Mouse (Mus musculus) lung, postnatal 0 days (tissue): ENCODE results near the gene Rps6kb1. TPM values are rescaled to one million over a fixed set of nuclear protein-coding genes. Genes with fewer than 3 reads are reported as not detected.
A peak's percentile ranks its signal among the peaks of the same experiment; 100 is the strongest.

ENCODE experiments used
- ATAC-seq: fragments of 200-750 bp; cut with Nextera tagmentation; 2 replicates; pipeline ENCODE4 v1.8.0; 2017; ENCODE audit warnings: moderate library complexity
- DNase-seq: peaks from one replicate; pipeline ENCODE4 v3.0.0-alpha.2; 2016; ENCODE audit warnings: low spot score
- H3K27ac ChIP-seq: fragments of 300-500 bp; sonication (generic); 2 replicates; pipeline ENCODE4 v1.5.1; 2014; ENCODE audit warnings: antibody characterized with exemption, mild to moderate bottlenecking, low read length, mixed read lengths
- H3K27me3 ChIP-seq: fragments of 300-500 bp; sonication (generic); replicated peaks from 2 replicates; pipeline ENCODE4 v1.6.1; 2014; ENCODE audit warnings: low read length, mixed read lengths; ENCODE audit not compliant: insufficient read depth
- H3K36me3 ChIP-seq: fragments of 300-500 bp; sonication (generic); 2 replicates; pipeline ENCODE4 v1.6.1; 2014; ENCODE audit warnings: low read length, mixed read lengths; ENCODE audit not compliant: insufficient read depth
- H3K4me1 ChIP-seq: fragments of 300-500 bp; sonication (generic); 2 replicates; pipeline ENCODE4 v1.6.1; 2014; ENCODE audit warnings: antibody characterized with exemption, low read depth, low read length, mixed read lengths; ENCODE audit not compliant: insufficient read depth
- H3K4me2 ChIP-seq: fragments of 300-500 bp; sonication (generic); replicated peaks from 2 replicates; pipeline ENCODE4 v1.6.1; 2014; ENCODE audit warnings: low read depth, mild to moderate bottlenecking, low read length, moderate library complexity, mixed read lengths
- H3K4me3 ChIP-seq: fragments of 300-500 bp; sonication (generic); 2 replicates; pipeline ENCODE4 v1.5.1; 2014; ENCODE audit warnings: low read depth, low read length
- H3K9ac ChIP-seq: fragments of 300-500 bp; sonication (generic); replicated peaks from 2 replicates; pipeline ENCODE4 v1.6.1; 2014; ENCODE audit warnings: low read depth, mild to moderate bottlenecking
- H3K9me3 ChIP-seq: fragments of 300-500 bp; sonication (generic); 2 replicates; pipeline ENCODE4 v1.6.1; 2016; ENCODE audit warnings: low read length, mixed read lengths
- CTCF ChIP-seq: IDR thresholded peaks from 2 replicates; pipeline ENCODE4 v1.5.1; 2016; ENCODE audit warnings: antibody characterized with exemption, mild to moderate bottlenecking
- EP300 ChIP-seq: IDR thresholded peaks from 2 replicates; pipeline ENCODE4 v1.6.1; 2016; ENCODE audit warnings: antibody characterized with exemption, mild to moderate bottlenecking, control low read depth
- WGBS: fragments of 180-500 bp; shearing (Covaris S2); extraction: QIAGEN DNeasy Blood & Tissue Kit; methylation state at CpG from one replicate; pipeline ENCODE4 v1.1.7; 2014; 5-methylcytosine and 5-hydroxymethylcytosine counted together
- polyA plus RNA-seq: library from polyadenylated mRNA; unstranded; fragments of >200 nt; fragmentation: Nextera tagmentation; extraction: Ambion mirVana; gene quantifications from 2 replicates; pipeline ENCODE4 v1.2.1, GENCODE M21; 2015

The Rps6kb1 gene
- polyA plus RNA-seq, 1 experiment from 2014 or later = 35.5 TPM

DNA sequence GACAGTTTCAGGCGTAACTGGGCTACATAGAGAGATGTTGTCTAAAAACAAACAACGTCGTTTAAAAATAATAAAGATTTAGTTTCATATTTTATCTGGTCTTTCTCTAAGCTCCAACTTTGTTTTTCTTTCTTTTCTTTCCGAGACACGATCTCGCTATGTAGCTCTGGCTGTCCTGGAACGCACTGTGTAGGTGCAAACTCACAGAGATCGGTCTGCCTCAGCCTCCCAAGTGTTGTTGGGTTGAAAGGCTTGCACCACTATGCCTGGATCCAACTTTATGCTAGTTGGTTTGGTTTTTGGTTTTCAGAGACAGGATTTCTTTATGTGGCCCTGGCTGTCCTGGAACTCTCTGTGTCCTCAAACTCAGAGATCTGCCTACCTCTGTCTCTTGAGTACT lies 951 bp upstream of the Rps6kb1 start:
- H3K27ac ChIP-seq = peak overlapping the region; percentile 90
- DNase-seq (no peak), ATAC-seq (no peak)
- H3K4me2 ChIP-seq = peak overlapping the region; percentile 58
- peak overlapping the region; percentile 95 for H3K9ac ChIP-seq
- no peaks in the 10 kb centered on the region for H3K36me3 ChIP-seq
- peak overlapping the region; percentile 94 for H3K4me3 ChIP-seq
- WGBS = 72% methylated on average over 8 of the region's 8 CpGs
- TF ChIP-seq EP300 (no peak), CTCF (no peak)
- H3K9me3 ChIP-seq = no peaks in the 10 kb centered on the region
- peaks cover 7% of the 10 kb centered on the region; the same call in 1 of the 2 replicates for H3K4me1 ChIP-seq
- no peaks in the 10 kb centered on the region for H3K27me3 ChIP-seq

DNA sequence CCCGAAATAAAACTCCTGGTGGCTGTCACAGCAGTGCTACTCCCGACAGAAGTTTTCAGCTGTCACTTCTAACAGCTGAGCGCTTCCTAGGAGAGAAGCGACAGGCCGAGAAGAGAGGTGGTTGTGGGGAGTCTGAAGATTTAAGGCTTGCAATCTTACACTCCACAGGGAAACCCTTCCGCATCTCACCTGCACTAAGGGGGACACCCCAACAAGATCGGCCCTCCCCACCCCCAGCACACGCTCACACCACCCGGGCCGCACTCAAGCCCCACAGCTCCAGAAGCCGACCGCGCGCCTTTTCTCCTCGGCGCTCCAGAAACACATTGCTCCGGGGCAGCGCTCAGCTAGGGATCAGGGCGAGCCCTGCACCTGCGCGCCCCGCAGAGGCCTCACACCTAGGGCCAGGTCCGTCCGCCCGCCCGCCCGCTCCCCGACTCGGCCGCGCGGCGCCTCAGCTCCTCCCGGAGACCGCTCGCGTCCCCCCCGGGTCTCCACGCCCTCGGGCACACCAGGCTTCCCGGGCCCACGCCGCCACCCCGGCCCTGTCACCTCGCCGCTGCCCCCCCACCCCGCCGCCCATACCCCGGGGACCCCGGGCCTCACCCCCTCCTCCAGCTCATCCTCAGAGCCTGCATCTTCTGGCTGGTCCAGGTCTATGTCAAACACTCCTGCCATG lies 506 bp downstream of the Rps6kb1 start:
- H3K36me3 ChIP-seq = no peaks in the 10 kb centered on the region
- DNase-seq (peak; percentile 58), ATAC-seq (peak; percentile 60)
- H3K9ac ChIP-seq = peak overlapping the region; percentile 95
- peak overlapping the region; percentile 77 for H3K4me2 ChIP-seq
- H3K27ac ChIP-seq = peak overlapping the region; percentile 90
- H3K4me1 ChIP-seq = peaks cover 7% of the 10 kb centered on the region; the same call in 1 of the 2 replicates
- H3K27me3 ChIP-seq = no peaks in the 10 kb centered on the region
- 1% methylated on average over 32 of the region's 50 CpGs for WGBS
- TF ChIP-seq CTCF (no peak), EP300 (no peak)
- H3K4me3 ChIP-seq = peak overlapping the region; percentile 94
- no peaks in the 10 kb centered on the region for H3K9me3 ChIP-seq

DNA sequence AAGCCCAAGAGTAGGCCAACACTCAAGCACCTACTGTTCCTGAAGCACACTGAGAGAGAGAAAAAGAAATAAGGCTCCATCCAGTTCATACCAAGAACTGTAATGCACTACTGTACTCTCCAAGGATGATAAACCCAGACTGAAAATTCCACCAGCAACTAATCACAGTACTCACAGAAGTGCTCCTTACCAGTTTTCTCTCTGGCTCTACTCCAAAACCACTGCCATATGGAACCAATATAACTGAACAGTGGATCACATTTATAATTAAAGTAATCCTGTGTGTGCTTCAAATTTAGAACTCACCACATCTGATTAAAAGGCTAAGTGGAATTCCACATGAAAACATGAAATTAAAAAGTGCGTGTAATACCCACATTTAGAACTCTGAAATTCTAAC lies 1.8 kb downstream of the Rps6kb1 start:
- WGBS = 80% methylated on average over 1 of the region's 1 CpGs
- no peak overlapping the region for H3K27ac ChIP-seq
- H3K9ac ChIP-seq = no peak overlapping the region; the same call in 1 of the 2 replicates
- TF ChIP-seq EP300 = no peak
- ATAC-seq = no peak
- no peak for DNase-seq
- H3K4me2 ChIP-seq = no peak overlapping the region
- H3K36me3 ChIP-seq = no peaks in the 10 kb centered on the region
- H3K27me3 ChIP-seq = no peaks in the 10 kb centered on the region
- peaks cover 7% of the 10 kb centered on the region; the same call in 1 of the 2 replicates for H3K4me1 ChIP-seq
- no peaks in the 10 kb centered on the region for H3K9me3 ChIP-seq
- H3K4me3 ChIP-seq = no peak overlapping the region

DNA sequence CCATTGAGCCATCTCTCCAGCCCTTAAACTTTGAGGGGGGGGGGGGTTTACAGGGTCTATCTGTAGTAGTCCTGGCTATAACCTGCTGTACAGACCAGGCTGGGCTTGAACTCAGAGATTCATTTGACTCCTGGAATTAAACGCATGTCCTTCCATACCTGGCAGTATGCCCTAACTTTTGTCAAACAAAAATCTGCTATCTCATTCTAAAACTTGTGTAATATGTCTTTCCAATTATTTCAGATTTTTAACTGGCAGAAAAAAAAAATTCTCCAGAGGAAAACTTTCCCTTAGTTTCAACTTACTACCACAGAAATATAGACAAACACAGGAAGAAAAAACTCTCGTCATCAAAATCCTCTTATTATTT lies 4.1 kb downstream of the Rps6kb1 start:
- Histone ChIP-seq H3K27ac (no peak overlapping the region), H3K27me3 (no peaks in the 10 kb centered on the region), H3K4me1 (peaks cover 7% of the 10 kb centered on the region; the same call in 1 of the 2 replicates), H3K4me2 (no peak overlapping the region), H3K36me3 (no peaks in the 10 kb centered on the region), H3K9me3 (no peaks in the 10 kb centered on the region), H3K9ac (no peak overlapping the region), H3K4me3 (no peak overlapping the region)
- WGBS = 75% methylated on average over 2 of the region's 2 CpGs
- ATAC-seq (no peak), DNase-seq (no peak)
- TF ChIP-seq EP300 (no peak), CTCF (no peak)

DNA sequence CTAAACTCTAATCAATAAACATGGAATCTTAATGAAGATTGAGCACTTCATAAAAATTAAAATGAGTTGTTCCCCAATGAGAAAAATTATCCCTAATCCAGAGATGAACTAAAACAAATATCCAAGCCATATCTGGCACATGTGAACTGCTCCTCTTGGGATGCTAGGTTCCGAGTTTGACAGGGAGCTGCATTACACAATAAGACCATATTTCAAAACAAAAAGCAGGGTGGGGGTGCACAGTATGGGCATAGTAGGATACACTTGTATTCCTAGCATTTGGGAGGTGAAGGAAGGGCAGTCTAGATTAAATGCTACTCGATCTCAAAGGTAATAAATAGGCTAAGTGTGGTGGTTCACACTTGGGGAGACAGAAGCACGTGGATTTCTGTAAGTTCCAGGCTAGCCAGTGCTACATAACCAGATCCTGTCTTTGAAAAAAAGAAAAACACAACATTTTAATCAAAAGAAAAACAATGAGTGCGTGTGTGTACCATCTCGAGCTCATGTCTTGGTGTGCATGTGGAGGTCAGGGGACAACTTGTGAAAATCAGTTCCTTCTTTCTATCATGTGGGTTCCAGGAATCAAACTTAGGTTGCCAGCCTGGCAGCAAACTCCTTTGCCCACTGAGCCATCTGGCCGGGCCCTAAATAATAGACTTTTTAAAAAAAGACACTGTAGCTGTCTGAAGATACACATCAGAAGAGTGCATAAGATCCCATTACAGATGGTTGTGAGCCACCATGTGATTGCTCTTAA lies 4.7 kb downstream of the Rps6kb1 start:
- Histone ChIP-seq H3K4me1 (peaks cover 7% of the 10 kb centered on the region; the same call in 1 of the 2 replicates), H3K9ac (no peak overlapping the region), H3K36me3 (no peaks in the 10 kb centered on the region), H3K4me2 (no peak overlapping the region), H3K27me3 (no peaks in the 10 kb centered on the region), H3K9me3 (no peaks in the 10 kb centered on the region), H3K27ac (no peak overlapping the region), H3K4me3 (no peak overlapping the region)
- 79% methylated on average over 6 of the region's 6 CpGs for WGBS
- ATAC-seq = no peak
- no peak for DNase-seq
- TF ChIP-seq EP300 = no peak
- no peak for TF ChIP-seq CTCF

DNA sequence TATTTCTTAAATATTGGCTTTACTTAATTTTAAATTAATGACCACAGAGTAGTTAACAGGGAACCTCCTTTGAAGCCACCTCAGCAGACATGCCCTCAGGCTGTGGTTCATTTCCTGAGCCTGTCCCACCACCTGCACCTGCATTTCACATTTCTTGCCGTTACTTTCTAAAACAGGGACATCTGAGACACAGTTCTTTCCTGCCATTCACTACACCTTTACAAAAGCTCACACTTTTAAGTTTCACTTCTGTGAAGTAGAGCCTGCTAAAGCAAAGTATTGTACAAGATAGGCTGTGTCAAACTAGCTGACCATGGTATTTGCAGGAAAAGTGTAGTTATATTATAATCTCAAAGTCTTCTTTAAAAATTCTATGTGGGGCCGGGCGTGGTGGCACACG lies 5.8 kb downstream of the Rps6kb1 start:
- Histone ChIP-seq H3K4me3 (no peak overlapping the region), H3K9me3 (no peaks in the 10 kb centered on the region), H3K4me2 (no peak overlapping the region), H3K36me3 (peaks cover 2% of the 10 kb centered on the region; the same call in 1 of the 2 replicates), H3K4me1 (peaks cover 7% of the 10 kb centered on the region; the same call in 1 of the 2 replicates), H3K27ac (no peak overlapping the region), H3K9ac (no peak overlapping the region), H3K27me3 (no peaks in the 10 kb centered on the region)
- 91% methylated on average over 4 of the region's 4 CpGs for WGBS
- DNase-seq (no peak), ATAC-seq (no peak)
- TF ChIP-seq CTCF (no peak), EP300 (no peak)
